Mouse (Mus musculus): ENCODE measurements around the gene Supt3.

The Supt3 gene

GRCm38 (mm10) chr17:44963051-44963798, 186.3 kb downstream of the Supt3 start:
- no peak for DNase-seq (ENCODE audit: low read depth, low spot score)

DNA sequence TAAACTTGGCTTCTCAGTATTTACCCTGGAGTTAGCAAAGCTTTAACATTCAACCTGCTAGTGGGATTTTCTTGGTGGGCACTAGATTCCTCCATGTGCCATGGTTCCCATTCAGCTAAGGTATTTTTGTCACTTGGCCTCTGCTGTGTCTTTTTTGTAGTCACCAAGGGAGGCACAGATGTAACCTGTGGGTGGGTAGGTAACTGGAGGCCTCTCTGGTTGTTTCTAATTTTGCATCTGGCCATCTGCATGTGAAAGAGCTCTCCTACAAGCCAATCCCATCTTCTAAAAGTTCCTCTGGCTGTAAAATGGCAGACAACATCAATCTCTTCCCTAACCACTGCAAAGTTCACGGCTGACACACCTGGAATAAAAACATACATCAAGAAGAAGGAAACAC, 190.2 kb downstream of the Supt3 start:
- DNase-seq (ENCODE audit: low read depth, low spot score) = no peak

- no peak for DNase-seq (ENCODE audit: low read depth, low spot score)
Observed at GRCm38 (mm10) chr17:44970255-44970654, 193.3 kb downstream of the Supt3 start.

DNA sequence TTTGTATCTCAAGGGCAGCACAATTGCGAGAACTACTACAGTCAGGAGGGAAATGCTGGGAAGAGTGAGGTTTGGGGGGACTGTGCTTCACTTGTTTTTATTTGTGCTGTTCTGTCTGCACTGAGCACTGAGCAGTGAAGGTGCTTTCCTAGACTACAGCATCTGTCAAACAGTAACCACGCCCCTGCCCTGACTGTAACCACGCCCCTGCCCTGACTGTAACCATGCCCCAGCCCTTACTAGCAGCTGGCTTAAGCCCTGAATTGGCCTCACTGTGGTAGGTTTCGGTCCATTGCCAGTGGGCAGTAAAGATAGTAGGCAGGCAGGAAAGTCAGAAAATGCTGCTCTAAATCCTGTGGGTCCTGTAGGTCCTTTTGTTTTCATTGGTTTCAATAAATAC, 196.5 kb downstream of the Supt3 start:
- no peak for DNase-seq (ENCODE audit: low read depth, low spot score)

- no peak for DNase-seq (ENCODE audit: low read depth, low spot score)
Observed at GRCm38 (mm10) chr17:44977690-44978089, 200.7 kb downstream of the Supt3 start.

- DNase-seq (ENCODE audit: low read depth, low spot score) = no peak
Observed at GRCm38 (mm10) chr17:44987964-44988363, 211.0 kb downstream of the Supt3 start.

- DNase-seq (ENCODE audit: low read depth, low spot score) = no peak
Observed at GRCm38 (mm10) chr17:45003311-45003710, 226.4 kb downstream of the Supt3 start.

- DNase-seq (ENCODE audit: low read depth, low spot score) = no peak
Observed at GRCm38 (mm10) chr17:45004477-45005170, 227.7 kb downstream of the Supt3 start.

GRCm38 (mm10) chr17:45007461-45007860, 230.5 kb downstream of the Supt3 start:
- peak; percentile 6 for DNase-seq (ENCODE audit: low read depth, low spot score)

- no peak for DNase-seq (ENCODE audit: low read depth, low spot score)
Observed at GRCm38 (mm10) chr17:45008663-45009062, 231.7 kb downstream of the Supt3 start.

GRCm38 (mm10) chr17:45010409-45010808, 233.5 kb downstream of the Supt3 start:
- no peak for DNase-seq (ENCODE audit: low read depth, low spot score)

DNA sequence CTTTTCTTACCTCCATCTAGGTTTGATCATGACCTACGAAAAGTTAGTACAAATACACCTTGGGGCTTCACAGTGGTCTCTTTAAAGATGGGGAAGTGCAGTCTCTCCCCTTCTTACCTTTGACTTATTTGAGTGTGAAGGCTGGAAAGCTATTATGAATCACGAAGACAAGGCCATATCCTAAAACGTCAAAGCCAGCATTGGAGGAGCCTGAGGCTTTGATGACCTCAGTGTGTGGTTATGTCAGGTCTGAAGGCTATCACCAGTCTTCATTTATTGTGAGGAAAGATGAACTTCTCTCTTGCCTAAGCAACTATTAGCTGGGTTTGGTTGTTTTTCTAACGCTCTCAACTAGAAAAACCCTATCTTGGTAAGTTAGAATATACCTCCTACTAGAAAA, 239.8 kb downstream of the Supt3 start:
- DNase-seq (ENCODE audit: low read depth, low spot score) = no peak

DNA sequence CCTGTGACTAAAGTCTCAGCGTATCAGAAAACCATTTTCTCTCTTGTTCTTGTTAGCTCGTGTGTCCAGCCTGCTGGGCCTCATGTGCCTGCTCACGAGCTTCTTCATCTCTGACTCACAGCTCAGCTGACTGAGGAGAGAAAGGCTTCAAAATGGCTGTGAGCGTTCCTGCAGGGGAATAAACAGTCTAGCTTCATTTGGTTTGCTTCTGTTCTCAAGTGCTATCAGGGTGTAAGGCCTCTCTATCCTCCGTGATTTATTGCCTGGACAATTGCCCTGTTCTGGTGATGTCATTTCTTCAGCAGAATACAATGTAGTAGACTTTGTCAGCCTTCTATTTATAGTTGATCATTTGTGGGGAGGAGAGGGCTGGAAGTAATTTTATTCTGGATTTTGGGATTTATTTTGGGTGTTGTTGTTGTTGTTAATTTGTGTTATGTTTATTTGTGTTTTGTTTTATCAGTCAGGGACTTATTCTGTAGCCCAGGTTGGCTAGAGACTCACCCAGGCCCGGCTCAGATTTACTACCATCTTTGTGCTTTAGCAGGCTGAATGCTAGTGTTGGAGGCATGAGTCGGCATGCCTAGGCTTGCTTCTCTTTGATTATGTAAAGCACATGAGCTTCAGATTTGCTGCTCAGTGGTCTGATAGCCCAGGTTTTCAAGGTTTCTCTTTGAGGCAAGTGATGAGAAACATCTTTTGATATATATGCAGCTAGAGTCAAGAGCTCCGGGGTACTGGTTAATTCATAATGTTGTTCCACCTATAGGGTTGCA, 243.4 kb downstream of the Supt3 start:
- DNase-seq (ENCODE audit: low read depth, low spot score) = no peak

- no peak for DNase-seq (ENCODE audit: low read depth, low spot score)
Observed at GRCm38 (mm10) chr17:45028441-45028840, 251.5 kb downstream of the Supt3 start.

GRCm38 (mm10) chr17:45029106-45029505, 252.2 kb downstream of the Supt3 start:
- DNase-seq (ENCODE audit: low read depth, low spot score) = no peak

DNA sequence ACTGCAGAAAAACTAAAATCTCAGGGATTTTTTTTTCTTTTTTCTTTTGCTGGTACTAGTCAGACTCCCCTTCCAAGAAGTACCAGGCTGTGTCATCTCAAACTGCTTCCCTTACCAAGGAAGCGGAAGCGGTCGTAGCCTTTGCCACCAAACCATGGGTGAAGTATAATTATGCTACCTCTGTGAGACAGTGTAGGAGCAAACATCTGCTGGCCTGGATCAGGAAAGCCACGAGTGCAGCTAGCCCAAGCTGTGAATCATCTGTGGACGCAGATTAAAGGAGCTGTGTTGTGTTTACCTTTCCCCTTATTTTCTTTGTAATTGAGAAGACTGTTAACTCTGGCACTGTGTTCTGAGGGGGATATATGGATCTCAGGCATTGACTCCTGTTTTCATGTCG, 255.3 kb downstream of the Supt3 start:
- DNase-seq (ENCODE audit: low read depth, low spot score) = no peak

GRCm38 (mm10) chr17:45033617-45034016, 256.7 kb downstream of the Supt3 start:
- DNase-seq (ENCODE audit: low read depth, low spot score) = no peak

DNA sequence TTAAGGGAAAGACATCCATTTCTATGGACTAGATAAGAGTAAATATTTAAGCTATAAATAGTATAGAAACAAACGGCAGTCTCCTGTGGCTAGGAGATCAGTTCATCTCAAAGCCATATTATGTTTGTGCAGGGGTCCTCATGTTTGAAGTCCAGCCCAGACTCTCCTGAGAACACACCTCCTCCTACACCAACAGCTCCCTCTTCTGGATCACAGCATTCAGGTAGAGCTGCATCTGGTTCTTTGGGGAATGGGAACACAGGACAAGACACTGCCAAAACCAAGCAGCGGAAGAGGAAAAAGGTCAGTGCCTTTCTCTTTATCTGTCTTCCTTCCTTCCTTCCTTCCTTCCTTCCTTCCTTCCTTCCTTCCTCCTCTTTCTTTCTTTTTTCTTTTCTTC, 264.1 kb downstream of the Supt3 start:
- no peak for DNase-seq (ENCODE audit: low read depth, low spot score)

DNA sequence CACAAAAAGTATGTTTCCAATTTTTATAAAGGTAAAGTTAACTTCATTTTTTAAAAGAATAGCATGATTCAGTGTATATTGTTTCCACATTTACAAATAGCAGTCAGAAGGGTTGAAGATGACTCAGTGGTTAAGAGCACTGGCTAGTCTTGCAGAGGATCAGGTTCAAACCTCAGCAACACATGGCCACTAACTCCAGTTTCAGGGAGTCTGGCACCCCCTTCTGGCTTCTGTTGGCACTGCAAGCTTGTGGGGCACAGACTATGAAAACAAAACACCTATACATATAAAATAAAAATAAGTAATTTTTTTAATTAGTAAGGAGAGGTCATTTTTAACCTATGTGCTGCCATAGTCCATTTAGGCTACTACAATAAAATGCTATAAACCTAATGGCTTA, 268.9 kb downstream of the Supt3 start:
- no peak for DNase-seq (ENCODE audit: low read depth, low spot score)

DNA sequence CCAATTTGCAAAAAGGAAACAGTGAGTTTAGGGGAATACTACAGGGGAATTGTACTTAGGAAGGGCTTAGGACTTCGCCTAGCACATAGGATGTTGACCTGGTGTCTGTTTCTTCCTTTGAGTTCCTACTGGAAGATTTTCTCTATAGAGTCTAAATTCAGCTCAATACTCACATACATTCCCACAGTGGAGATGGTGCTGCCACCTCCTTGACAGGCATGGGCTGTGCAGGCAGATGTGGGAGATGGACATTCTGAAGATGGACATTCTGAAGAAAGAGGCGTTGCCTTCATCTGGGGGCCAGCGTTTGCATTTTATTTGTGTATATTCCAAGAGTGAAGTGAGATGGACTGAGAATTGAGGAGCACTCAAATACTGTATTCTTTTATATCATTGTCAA, 269.6 kb downstream of the Supt3 start:
- no peak for DNase-seq (ENCODE audit: low read depth, low spot score)

DNA sequence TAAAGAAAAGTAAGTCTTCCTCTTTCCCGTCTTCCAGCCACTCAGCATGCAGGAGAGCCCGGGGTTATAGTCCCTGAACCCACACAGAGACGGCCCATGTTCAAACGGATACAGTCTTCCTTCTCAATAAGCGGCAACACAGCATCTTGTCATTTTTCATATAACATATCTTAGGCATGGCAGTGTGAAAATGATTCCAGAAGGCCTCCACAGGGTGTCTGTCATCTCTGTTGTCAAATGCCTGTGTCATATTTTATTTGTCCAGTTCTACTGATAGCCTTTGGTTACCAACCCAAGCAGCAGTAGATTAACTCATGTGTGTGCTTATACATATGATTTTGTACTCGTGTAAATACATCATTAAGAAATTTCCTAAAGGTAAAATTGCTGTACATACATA, 270.3 kb downstream of the Supt3 start:
- DNase-seq (ENCODE audit: low read depth, low spot score) = no peak

- no peak for DNase-seq (ENCODE audit: low read depth, low spot score)
Observed at GRCm38 (mm10) chr17:45051971-45052370, 275.0 kb downstream of the Supt3 start.

GRCm38 (mm10) chr17:45053371-45053770, 276.4 kb downstream of the Supt3 start:
- no peak for DNase-seq (ENCODE audit: low read depth, low spot score)

All from CD4-positive helper T cell, adult 2 months (primary cell).